Mouse (Mus musculus): Measurements from ENCODE around the gene Slc27a1. TPM values are rescaled to one million over a fixed set of nuclear protein-coding genes. Genes with fewer than 3 reads are reported as not detected.
A peak's percentile ranks its signal among the peaks of the same experiment; 100 is the strongest.

Slc27a1 gene
- polyA plus RNA-seq, 1 experiment from 2014 or later: 15.5 TPM

GRCm38 (mm10) chr8:71586891-71587290, 18.2 kb downstream of the Slc27a1 start:
- Histone ChIP-seq H3K4me1 (ENCODE audit: control insufficient read depth, insufficient read depth, low read length) (peaks cover 4% of the 10 kb centered on the region), H3K9me3 (ENCODE audit: control insufficient read depth, low read length) (no peaks in the 10 kb centered on the region), H3K4me2 (ENCODE audit: low read depth, low read length) (no peak overlapping the region), H3K9ac (ENCODE audit: low read depth, low read length) (no peak overlapping the region), H3K27ac (replicated peaks; ENCODE audit: low read depth, low read length) (no peak overlapping the region), H3K27me3 (replicated peaks; ENCODE audit: control insufficient read depth, insufficient read depth, low read length) (no peaks in the 10 kb centered on the region), H3K36me3 (ENCODE audit: control insufficient read depth, insufficient read depth, low read length) (peaks cover 32% of the 10 kb centered on the region), H3K4me3 (ENCODE audit: low read depth, low read length) (no peak overlapping the region)
- ATAC-seq (ENCODE audit: low read depth) (no peak), DNase-seq (ENCODE audit: low spot score) (peak; percentile 22)
- whole genome bisulfite sequencing: 79% methylated on average over 2 of the region's 2 CpGs

GRCm38 (mm10) chr8:71588762-71589161, 20.1 kb downstream of the Slc27a1 start:
- no peaks in the 10 kb centered on the region for H3K27me3 ChIP-seq (replicated peaks; ENCODE audit: control insufficient read depth, insufficient read depth, low read length)
- WGBS: 80% methylated on average over 3 of the region's 3 CpGs
- H3K4me2 ChIP-seq (ENCODE audit: low read depth, low read length): no peak overlapping the region
- H3K9ac ChIP-seq (ENCODE audit: low read depth, low read length): no peak overlapping the region
- H3K36me3 ChIP-seq (ENCODE audit: control insufficient read depth, insufficient read depth, low read length): peaks cover 32% of the 10 kb centered on the region
- no peaks in the 10 kb centered on the region for H3K9me3 ChIP-seq (ENCODE audit: control insufficient read depth, low read length)
- H3K4me3 ChIP-seq (ENCODE audit: low read depth, low read length): no peak overlapping the region
- ATAC-seq (ENCODE audit: low read depth): no peak
- no peak for DNase-seq (ENCODE audit: low spot score)
- no peak overlapping the region for H3K27ac ChIP-seq (replicated peaks; ENCODE audit: low read depth, low read length)
- H3K4me1 ChIP-seq (ENCODE audit: control insufficient read depth, insufficient read depth, low read length): peaks cover 13% of the 10 kb centered on the region

DNA sequence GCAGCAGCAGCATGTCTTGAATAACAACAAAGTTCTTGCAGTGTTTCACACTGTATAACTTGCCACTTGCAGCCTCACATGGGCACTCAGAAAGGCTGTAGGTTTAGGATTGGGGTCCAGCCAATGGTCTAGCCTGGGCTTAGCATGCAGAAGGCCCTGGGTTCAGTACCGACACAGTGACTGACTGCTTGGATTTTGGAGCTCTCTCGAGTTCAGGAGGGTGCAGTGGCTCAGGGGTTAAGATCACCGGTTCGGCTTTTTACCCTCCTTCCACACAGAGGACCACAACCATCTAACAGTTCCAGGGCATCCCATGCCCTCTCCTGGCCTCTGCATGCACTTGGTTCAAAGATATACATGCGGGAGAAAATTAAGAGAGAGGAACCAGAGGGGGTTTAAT, 22.3 kb downstream of the Slc27a1 start:
- no peak for DNase-seq (ENCODE audit: low spot score)
- Histone ChIP-seq H3K9me3 (ENCODE audit: control insufficient read depth, low read length) (no peaks in the 10 kb centered on the region), H3K36me3 (ENCODE audit: control insufficient read depth, insufficient read depth, low read length) (peaks cover 22% of the 10 kb centered on the region), H3K27me3 (replicated peaks; ENCODE audit: control insufficient read depth, insufficient read depth, low read length) (no peaks in the 10 kb centered on the region), H3K9ac (ENCODE audit: low read depth, low read length) (peak overlapping the region; percentile 96), H3K4me1 (ENCODE audit: control insufficient read depth, insufficient read depth, low read length) (peaks cover 13% of the 10 kb centered on the region), H3K4me2 (ENCODE audit: low read depth, low read length) (peak overlapping the region; percentile 96), H3K27ac (replicated peaks; ENCODE audit: low read depth, low read length) (peak overlapping the region; percentile 97), H3K4me3 (ENCODE audit: low read depth, low read length) (peak overlapping the region; percentile 90)
- WGBS: 20% methylated on average over 5 of the region's 5 CpGs
- no peak for ATAC-seq (ENCODE audit: low read depth)

DNA sequence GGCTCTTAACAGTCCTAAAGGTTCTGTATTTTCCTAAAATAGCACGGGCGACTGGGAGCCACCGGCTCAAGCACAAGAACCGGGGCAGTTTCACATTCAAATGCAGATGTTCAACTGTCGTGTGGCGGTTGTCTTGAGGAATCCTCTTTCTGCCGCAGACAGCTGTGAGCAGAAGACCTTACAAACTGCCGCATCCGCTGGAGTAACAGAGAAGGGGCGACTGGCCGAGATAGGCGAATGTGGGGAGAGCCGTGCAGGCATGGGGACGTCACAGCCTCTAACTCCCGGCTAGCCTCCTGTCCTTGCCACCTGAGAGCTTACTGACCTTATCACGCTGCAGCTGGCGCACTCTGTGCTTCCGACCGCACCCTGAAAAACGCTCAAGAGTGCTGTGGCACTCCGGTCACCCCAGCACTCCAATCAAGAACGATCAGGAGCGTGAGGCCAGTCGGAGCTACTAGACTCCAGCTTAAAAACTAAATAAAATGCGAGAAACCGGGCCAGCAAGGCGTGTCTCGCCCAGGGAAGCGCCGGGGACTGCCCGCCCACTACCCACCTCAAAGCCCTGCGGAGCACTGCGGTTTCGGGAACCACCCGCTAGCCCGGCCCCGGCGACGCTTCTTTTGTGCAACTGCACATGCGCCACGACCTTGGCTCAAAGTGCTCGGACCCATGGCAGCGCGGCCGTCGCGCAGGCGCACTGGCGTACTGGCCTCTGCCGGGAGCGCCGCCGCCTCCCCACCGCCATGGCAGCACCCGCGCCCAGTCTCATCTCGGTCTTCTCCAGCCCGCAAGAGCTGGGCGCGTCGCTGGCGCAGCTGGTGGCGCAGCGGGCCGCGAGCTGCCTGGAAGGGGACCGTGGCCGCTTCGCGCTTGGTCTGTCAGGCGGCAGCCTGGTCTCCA, 23.0 kb downstream of the Slc27a1 start, which contains the start of gene Pgls:
Gene Pgls (plus strand): TSS at position 706 of the 903 bp plus-strand sequence.
- Histone ChIP-seq H3K36me3 (ENCODE audit: control insufficient read depth, insufficient read depth, low read length) (peaks cover 17% of the 10 kb centered on the region; the same call in 1 of the 2 replicates), H3K4me1 (ENCODE audit: control insufficient read depth, insufficient read depth, low read length) (peaks cover 13% of the 10 kb centered on the region), H3K9me3 (ENCODE audit: control insufficient read depth, low read length) (no peaks in the 10 kb centered on the region), H3K4me3 (ENCODE audit: low read depth, low read length) (peak within 1 kb of the TSS; percentile 90), H3K4me2 (ENCODE audit: low read depth, low read length) (peak within 1 kb of the TSS; percentile 96), H3K9ac (ENCODE audit: low read depth, low read length) (peak within 1 kb of the TSS; percentile 96), H3K27ac (replicated peaks; ENCODE audit: low read depth, low read length) (peak within 1 kb of the TSS; percentile 97), H3K27me3 (replicated peaks; ENCODE audit: control insufficient read depth, insufficient read depth, low read length) (no peaks in the 10 kb centered on the region)
- ATAC-seq (ENCODE audit: low read depth) (peak; percentile 89), DNase-seq (ENCODE audit: low spot score) (peak; percentile 97)
- under 1% methylated on average over 53 of the region's 71 CpGs for WGBS

DNA sequence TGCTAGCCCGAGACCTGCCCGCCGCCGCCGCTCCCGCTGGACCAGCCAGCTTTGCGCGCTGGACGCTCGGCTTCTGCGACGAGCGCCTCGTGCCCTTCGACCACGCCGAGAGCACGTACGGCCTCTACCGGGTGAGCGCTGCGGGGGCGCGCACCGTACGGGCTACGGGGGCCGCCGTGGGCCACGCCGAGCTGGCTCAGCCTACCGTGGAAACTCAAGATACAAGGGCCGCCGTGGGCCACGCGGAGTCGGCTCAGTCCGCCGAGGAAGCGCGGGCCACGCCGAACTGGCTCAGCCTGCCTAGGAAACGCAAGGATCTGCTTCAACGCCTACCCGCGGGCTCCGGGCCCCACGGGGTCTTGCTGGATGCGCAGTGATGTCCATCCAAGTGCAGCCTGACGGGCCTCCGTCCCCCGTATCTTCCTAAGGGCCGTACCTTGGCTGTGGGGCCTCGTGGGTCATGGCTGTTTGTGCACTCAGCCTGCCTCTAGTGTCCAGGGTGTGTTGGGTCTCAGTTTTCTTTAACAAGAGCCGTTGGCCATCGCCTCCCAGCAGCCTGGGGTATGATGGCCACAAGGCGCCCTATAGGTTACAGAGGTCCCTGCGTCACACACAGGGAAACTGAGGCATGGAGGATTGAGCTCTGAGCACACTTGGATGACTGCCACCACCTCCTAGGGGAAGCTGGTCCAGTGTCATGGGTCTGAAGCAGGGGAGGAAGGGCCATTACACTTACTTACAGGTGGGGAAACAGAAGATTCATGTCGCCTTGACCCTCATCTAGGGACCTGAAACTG, 23.9 kb downstream of the Slc27a1 start:
- Histone ChIP-seq H3K27ac (replicated peaks; ENCODE audit: low read depth, low read length) (peak overlapping the region; percentile 97), H3K36me3 (ENCODE audit: control insufficient read depth, insufficient read depth, low read length) (peaks cover 10% of the 10 kb centered on the region; the same call in 1 of the 2 replicates), H3K4me2 (ENCODE audit: low read depth, low read length) (peak overlapping the region; percentile 96), H3K27me3 (replicated peaks; ENCODE audit: control insufficient read depth, insufficient read depth, low read length) (no peaks in the 10 kb centered on the region), H3K4me3 (ENCODE audit: low read depth, low read length) (peak overlapping the region; percentile 90), H3K9me3 (ENCODE audit: control insufficient read depth, low read length) (no peaks in the 10 kb centered on the region), H3K9ac (ENCODE audit: low read depth, low read length) (peak overlapping the region; percentile 96), H3K4me1 (ENCODE audit: control insufficient read depth, insufficient read depth, low read length) (peaks cover 13% of the 10 kb centered on the region)
- WGBS: 7% methylated on average over 29 of the region's 60 CpGs
- peak; percentile 63 for DNase-seq (ENCODE audit: low spot score)
- ATAC-seq (ENCODE audit: low read depth): peak; percentile 78

DNA sequence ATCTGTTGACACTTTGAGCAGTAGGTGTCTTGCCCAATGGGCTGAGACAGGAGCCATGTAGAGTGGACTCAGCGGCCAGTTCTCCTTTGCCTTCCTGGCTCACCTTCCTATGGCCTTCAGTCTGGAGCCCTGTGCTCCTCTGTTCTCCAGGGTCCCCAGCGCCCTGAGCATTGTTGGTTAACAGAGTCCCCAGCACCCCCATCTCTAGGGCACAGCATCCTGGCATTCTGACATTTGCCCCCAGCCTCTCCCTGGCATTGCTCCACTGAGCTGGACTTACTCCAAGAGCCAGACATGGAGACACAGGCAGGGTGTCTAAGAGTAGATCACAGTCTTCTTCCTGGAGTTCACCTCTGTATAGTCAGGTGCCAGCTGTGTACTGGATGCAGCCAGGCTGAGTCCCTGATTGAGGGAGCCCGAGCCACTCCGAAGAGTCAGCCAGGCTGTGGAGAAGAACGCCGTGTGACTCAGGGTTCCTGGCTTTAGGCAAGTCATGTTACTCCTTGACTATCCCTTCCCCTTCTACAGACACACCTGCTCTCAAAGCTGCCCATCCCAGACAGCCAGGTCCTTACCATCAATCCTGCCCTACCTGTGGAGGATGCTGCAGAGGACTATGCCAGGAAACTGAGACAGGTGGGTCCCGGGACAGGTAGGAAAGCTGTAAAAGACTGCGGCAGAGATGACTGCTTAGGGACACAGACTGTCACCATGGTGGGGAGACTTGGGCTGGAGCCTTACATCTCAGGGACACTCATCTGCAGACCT, 25.1 kb downstream of the Slc27a1 start:
- WGBS: 97% methylated on average over 8 of the region's 8 CpGs
- no peak for DNase-seq (ENCODE audit: low spot score)
- Histone ChIP-seq H3K9me3 (ENCODE audit: control insufficient read depth, low read length) (no peaks in the 10 kb centered on the region), H3K4me1 (ENCODE audit: control insufficient read depth, insufficient read depth, low read length) (peaks cover 13% of the 10 kb centered on the region), H3K27ac (replicated peaks; ENCODE audit: low read depth, low read length) (no peak overlapping the region), H3K4me3 (ENCODE audit: low read depth, low read length) (no peak overlapping the region), H3K27me3 (replicated peaks; ENCODE audit: control insufficient read depth, insufficient read depth, low read length) (no peaks in the 10 kb centered on the region), H3K36me3 (ENCODE audit: control insufficient read depth, insufficient read depth, low read length) (peaks cover 10% of the 10 kb centered on the region; the same call in 1 of the 2 replicates), H3K9ac (ENCODE audit: low read depth, low read length) (no peak overlapping the region), H3K4me2 (ENCODE audit: low read depth, low read length) (no peak overlapping the region)
- no peak for ATAC-seq (ENCODE audit: low read depth)

- Histone ChIP-seq H3K4me1 (ENCODE audit: control insufficient read depth, insufficient read depth, low read length) (peaks cover 13% of the 10 kb centered on the region), H3K9ac (ENCODE audit: low read depth, low read length) (no peak overlapping the region; the same call in 1 of the 2 replicates), H3K27ac (replicated peaks; ENCODE audit: low read depth, low read length) (no peak overlapping the region), H3K4me2 (ENCODE audit: low read depth, low read length) (no peak overlapping the region), H3K9me3 (ENCODE audit: control insufficient read depth, low read length) (no peaks in the 10 kb centered on the region), H3K27me3 (replicated peaks; ENCODE audit: control insufficient read depth, insufficient read depth, low read length) (no peaks in the 10 kb centered on the region), H3K36me3 (ENCODE audit: control insufficient read depth, insufficient read depth, low read length) (peaks cover 10% of the 10 kb centered on the region; the same call in 1 of the 2 replicates), H3K4me3 (ENCODE audit: low read depth, low read length) (no peak overlapping the region)
- WGBS: 91% methylated on average over 4 of the region's 4 CpGs
- ATAC-seq (ENCODE audit: low read depth) (no peak), DNase-seq (ENCODE audit: low spot score) (no peak)
Measured at GRCm38 (mm10) chr8:71594324-71594722, 25.6 kb downstream of the Slc27a1 start.

DNA sequence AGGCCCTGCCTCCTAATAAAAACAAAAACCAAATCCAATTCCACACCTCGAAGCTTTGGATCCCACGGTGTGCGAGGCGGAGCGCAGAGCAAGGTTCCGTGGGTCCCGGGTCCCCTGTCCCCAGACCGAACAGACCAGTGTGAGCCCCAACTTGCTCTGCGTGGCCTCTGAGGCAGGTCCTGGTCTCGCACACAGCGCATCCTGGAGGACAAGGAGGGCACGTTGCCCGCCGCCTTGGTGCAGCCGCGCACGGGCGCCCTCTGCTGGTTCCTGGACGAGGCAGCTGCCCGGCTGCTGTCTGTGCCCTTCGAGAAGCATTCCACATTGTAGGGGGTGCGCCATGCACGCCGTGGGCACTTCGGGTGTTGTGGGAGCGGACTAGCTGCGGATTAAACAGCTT, 27.2 kb downstream of the Slc27a1 start:
- no peak overlapping the region for H3K4me3 ChIP-seq (ENCODE audit: low read depth, low read length)

More for the DNA sequence above, 27.2 kb downstream of the Slc27a1 start:
- Histone ChIP-seq H3K36me3 (ENCODE audit: control insufficient read depth, insufficient read depth, low read length) (peaks cover 10% of the 10 kb centered on the region; the same call in 1 of the 2 replicates), H3K27ac (replicated peaks; ENCODE audit: low read depth, low read length) (no peak overlapping the region), H3K9ac (ENCODE audit: low read depth, low read length) (0 out of 2 replicates have a peak overlapping the region, but pooled peaks have one; percentile 9), H3K4me2 (ENCODE audit: low read depth, low read length) (peak overlapping the region; percentile 13; the same call in 1 of the 2 replicates), H3K27me3 (replicated peaks; ENCODE audit: control insufficient read depth, insufficient read depth, low read length) (peaks cover 4% of the 10 kb centered on the region), H3K9me3 (ENCODE audit: control insufficient read depth, low read length) (no peaks in the 10 kb centered on the region), H3K4me1 (ENCODE audit: control insufficient read depth, insufficient read depth, low read length) (peaks cover 12% of the 10 kb centered on the region)
- 9% methylated on average over 27 of the region's 27 CpGs for WGBS
- peak; percentile 85 for DNase-seq (ENCODE audit: low spot score)
- peak; percentile 26 for ATAC-seq (ENCODE audit: low read depth)

Measured in embryonic facial prominence, embryonic 14.5 days (tissue).